Mouse (Mus musculus) erythroblast, adult 5-6 weeks (primary cell): Measurements from ENCODE around the gene Fmn2. TPM values are rescaled to one million over a fixed set of nuclear protein-coding genes. Genes with fewer than 3 reads are reported as not detected.

Source experiments
- ATAC-seq: replicated peaks from 2 replicates; pipeline ENCODE4 v1.8.0; 2016; ENCODE audit warnings: moderate number of reproducible peaks, mild to moderate bottlenecking, moderate TSS enrichment, inconsistent platforms; ENCODE audit not compliant: poor library complexity, low FRiP score, severe bottlenecking
- total RNA-seq, 2 experiments: library from RNA; stranded (forward) in 1 of 2; stranded (reverse) in 1 of 2; fragments of 150-400 nt in 1 of 2; fragments of 200-764, 138-1000 nt in 1 of 2; gene quantifications; 2 replicates each; pipeline versions ENCODE4 v1.2.3 to v1.2.4; 2015 to 2017; ENCODE audit warnings: low replicate concordance in 2 of 2

Gene Fmn2
- total RNA-seq, 2 experiments from 2014 or later = 0.09 TPM; not detected in 1

DNA sequence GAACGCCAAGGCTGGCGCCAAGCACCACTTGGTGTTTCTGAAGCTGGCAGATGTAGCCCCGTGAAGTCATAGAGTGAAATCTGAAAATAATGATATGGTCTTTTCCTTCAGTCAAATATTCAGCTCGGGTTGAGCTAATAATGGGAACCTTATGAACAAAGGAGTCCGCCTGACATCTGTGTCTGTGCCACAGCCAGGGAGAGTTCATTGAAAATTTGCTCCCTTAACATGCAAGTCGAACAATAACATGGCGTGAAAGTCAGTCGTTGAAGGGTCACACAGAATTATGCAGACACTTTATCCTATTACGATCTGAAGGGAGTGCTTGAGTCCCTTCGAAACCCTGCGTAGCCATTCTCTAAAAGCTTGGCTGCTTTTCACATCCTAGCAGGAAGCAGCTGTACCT is 147.8 kb downstream of the Fmn2 start:
- no peak for ATAC-seq

DNA sequence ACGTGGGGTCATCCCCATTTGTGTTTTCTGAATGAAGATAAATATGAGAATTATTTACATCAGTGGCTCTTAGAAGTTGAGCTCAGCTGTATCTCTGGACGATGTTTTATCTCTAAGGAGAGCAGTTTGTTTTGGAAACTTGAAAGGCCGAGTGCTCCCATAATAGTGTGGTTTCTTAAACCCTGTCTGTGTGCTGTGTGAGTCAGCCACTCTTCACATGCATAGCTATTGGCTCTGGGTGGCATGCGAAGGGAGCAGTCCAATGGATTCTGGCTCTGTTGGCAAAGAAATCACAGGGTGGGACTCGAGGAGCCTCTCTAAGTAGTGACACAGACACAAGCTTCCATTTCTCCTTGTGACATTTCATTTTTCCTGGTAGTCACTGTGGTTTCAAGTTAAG is 152.9 kb downstream of the Fmn2 start:
- ATAC-seq = no peak

- no peak for ATAC-seq
These were observed 153.7 kb downstream of the Fmn2 start for GRCm38 (mm10) chr1:174655354-174655753.

- no peak for ATAC-seq
These were observed 154.9 kb downstream of the Fmn2 start for GRCm38 (mm10) chr1:174656554-174656953.

DNA sequence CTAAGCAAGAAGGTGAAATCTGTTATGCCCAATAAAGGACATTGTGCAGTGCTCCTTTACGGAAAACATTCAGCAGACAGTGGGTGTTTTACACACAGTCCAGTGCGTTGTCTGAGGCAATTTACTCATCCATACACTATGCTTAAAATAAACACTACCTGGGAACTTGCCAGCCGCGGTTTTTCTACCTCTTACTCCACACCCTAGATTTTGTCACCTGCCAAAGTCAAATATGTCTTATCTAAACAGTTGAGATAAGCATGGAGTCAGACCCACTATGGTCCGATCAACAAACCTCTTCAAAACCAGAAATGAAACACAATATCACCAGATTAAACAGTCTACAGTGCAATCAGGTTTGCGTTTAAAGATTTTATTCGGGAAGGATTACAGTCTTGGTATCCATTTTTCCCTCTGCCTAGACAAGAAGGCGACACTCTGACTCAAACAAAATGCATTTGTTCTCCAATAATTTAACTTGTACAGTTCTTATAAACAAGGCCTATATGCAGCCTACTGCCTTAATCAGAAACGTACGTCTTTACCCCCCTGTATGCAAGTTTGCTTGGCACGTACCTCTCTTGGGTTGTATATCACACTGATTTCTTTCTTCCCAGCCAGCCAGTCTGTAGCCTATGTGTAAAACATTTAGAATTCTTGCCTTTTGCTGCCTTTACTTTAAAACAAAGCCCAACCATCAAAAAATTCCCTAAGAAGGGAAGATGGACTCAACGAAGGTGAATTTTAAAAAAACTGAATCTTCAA is 158.0 kb downstream of the Fmn2 start:
- no peak for ATAC-seq

- ATAC-seq = no peak
These were observed 163.5 kb downstream of the Fmn2 start for GRCm38 (mm10) chr1:174665116-174665515.

DNA sequence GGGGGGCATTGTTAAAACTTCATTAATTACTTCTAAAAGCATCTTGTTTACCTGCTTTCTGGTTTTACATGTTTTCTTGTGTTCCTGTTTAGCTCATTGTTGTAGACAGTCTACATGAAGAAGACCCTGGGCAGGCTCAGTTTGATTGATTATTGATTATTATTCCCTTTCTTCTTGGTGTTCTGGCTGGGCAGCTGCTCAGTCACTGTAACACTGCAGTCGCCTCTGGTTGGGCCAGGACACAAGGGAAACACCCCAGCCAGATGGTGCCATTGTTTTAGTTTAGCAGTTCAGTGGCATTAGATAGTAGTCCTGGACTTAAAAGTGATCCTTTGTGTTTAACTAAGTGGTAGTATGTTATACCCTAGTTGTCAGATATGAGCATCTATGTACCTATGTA is 167.5 kb downstream of the Fmn2 start:
- ATAC-seq = no peak

- no peak for ATAC-seq
These were observed 169.2 kb downstream of the Fmn2 start for GRCm38 (mm10) chr1:174670846-174671245.

GRCm38 (mm10) chr1:174674586-174674985 is 173.0 kb downstream of the Fmn2 start:
- ATAC-seq = peak; percentile 55; the same call in 1 of the 2 replicates

- no peak for ATAC-seq
These were observed 173.7 kb downstream of the Fmn2 start for GRCm38 (mm10) chr1:174675316-174675715.

DNA sequence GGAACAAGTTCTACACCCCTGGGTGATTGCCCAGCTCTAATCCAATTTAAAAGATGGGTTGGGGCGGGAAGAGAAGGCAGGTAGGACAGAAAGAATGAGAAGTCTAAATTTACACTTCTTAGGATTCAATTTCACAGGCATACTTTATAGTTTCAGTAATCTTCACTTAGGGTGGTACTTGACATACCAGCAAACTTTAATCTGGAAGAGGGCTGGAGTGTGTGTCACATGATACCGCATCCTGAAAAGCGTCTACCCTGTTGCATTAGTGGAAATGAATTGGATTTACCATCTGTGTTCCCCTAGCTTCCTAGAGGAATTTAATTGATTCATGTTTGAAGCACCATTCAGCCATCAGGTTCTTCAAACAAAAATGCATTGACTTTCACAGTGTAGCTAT is 174.6 kb downstream of the Fmn2 start:
- no peak for ATAC-seq

- no peak for ATAC-seq
These were observed 175.6 kb downstream of the Fmn2 start for GRCm38 (mm10) chr1:174677211-174677610.

DNA sequence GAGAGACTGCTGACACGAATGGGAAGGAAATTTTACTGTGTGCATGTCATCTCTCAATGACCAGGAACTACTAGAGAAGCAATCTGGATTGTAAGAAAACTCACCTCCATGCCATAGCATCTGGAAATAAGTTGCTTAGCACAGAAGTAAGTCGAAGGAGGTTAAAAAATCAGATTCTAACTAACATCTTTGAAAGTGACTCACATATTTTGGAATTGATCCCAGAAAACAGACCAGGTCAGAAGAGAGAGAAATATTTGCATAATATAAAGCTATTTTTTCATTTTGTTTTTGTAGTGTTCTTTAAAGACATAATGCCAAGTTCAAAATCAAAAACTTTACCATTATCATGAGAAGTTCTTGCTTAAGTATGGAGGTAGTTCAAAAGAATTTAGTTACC is 187.7 kb downstream of the Fmn2 start:
- no peak for ATAC-seq

DNA sequence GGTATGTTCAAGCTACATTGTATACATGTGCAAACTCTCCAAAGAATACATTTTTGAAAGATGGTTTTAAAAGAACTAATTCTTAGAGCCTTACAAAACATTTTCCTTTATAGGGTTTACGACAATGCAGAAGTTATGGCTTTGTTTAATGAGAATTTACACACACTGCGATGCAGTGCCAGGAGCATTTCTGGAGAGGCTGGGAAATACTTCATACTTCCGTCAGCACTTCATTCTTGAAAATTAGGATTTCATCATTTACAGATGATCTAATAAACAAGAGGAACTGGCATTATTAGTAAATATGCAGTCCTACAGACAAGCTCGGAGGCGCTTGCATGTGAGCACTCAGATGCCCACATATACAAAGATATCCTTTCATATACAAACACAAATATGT is 199.2 kb downstream of the Fmn2 start:
- ATAC-seq = no peak

DNA sequence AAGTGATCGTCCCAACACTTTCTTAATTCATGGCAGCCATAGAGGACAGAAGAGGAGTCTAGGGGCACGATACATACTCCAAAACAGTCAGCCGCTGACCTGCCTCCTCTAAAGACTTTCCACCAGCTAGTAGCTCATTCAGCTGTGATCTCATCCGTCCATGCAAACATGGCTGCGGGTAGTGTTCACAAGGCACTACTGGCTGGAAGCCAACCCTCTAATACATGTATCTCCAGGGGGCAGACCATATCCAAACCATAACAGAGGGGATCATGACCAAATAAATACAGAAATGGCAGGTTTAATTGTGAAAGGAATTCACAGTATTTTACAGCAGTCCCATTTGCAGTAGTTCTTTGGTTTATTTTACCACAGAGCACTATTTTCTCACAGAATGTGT is 200.2 kb downstream of the Fmn2 start:
- no peak for ATAC-seq

GRCm38 (mm10) chr1:174703909-174704308 is 202.3 kb downstream of the Fmn2 start:
- no peak for ATAC-seq

- no peak for ATAC-seq
These were observed 218.3 kb downstream of the Fmn2 start for GRCm38 (mm10) chr1:174719729-174720458.

GRCm38 (mm10) chr1:174728771-174729170 is 227.1 kb downstream of the Fmn2 start:
- ATAC-seq = no peak

DNA sequence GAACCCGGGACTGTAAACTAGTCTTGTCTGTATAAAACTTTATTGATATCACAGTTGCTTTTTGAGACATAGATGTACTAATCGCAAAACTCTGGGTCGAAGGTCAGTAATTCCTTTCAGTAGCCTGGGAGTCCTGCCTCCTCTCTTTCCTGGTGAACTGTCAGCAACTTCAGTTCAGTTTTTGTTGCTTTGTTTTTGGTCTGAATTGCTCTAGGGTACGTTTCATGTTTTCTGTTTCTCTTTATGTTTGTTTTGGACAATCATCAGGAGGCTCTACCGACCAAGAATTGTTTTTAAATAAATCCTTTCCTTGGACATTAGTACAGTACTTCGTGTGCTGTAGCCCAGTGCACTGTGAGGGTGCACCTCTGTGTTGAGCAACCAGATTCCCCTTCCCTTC is 231.1 kb downstream of the Fmn2 start:
- ATAC-seq = no peak

DNA sequence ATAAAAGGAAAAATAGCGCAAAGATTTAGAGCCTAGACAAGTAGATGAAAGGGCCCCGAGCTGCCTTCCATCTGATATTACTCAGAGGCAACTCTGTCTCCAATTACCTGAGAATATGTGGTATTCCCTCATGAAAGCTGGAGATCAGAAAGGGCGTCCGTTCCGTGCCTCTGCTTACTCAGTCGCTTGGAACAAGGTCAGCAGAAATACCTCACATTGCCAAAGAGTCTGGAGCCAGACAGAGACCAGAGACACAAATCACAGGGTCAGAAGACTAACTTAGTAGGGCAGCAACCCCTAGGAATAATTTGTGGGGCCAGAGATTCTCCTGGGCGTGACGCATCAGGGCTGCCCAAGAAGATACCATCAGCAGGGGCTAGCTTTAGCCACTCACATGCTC is 237.3 kb downstream of the Fmn2 start:
- no peak for ATAC-seq

DNA sequence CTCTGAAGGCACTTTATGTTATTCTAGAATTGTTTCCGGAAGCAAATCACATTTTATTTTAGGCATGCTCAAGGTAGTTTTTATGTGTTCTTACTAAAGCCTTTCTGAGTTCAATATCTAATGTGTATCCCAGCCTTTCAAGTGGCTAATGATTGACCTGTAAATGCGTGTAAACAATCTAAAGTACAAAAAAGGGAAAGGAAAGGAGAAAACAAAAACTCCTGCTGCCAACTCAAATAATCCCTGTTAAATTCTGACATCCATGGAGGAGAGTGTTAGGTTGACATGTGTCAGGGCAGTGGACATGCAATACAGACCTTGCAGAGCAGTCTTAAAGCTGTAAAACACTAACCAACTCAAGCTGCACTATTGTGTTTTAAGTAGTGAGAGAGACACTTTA is 241.0 kb downstream of the Fmn2 start:
- ATAC-seq = no peak
